Mouse (Mus musculus) brain, embryonic 14.5 days (tissue): ENCODE measurements around the gene Cd79b.

Experiments
- CTCF ChIP-seq: fragments of 200-500 bp; IDR thresholded peaks from 2 replicates; pipeline ENCODE4 v1.5.1; 2012; ENCODE audit warnings: inconsistent platforms, mild to moderate bottlenecking, moderate library complexity, borderline replicate concordance; ENCODE audit not compliant: insufficient read depth, insufficient read length; ENCODE audit errors: extremely low read depth
- POLR2A ChIP-seq: fragments of 200-500 bp; IDR thresholded peaks from 2 replicates; pipeline ENCODE4 v1.6.1; 2012; ENCODE audit warnings: mild to moderate bottlenecking, inconsistent platforms, borderline replicate concordance; ENCODE audit not compliant: poor library complexity, insufficient read depth, insufficient read length, severe bottlenecking; ENCODE audit errors: extremely low read depth

DNA sequence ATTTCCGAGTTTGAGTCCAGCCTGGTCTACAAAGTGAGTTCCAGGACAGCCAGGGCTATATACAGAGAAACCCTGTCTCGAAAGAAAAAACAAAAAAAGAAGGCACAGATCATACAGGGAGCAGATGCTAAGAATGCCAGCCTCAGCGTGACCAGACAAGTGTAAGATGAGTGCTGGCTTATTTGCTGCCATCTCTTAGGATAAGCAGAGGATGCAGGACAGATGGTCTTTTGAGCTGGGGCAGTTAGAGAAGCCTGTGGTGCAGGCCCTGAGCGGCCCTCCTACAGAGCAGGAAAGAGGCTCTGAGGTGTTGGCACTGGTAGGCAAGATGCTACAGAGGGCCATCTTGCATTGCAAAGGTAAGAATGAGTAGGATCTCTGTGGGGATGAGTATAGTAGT lies 31.2 kb downstream of the Cd79b start:
- TF ChIP-seq CTCF (no peak), POLR2A (no peak)
